Mouse (Mus musculus): ENCODE results near the gene Gm11115. TPM values are rescaled to one million over a fixed set of nuclear protein-coding genes. Genes with fewer than 3 reads are reported as not detected.

Gm11115 gene
- not detected in 2 replicates for total RNA-seq (2023)

DNA sequence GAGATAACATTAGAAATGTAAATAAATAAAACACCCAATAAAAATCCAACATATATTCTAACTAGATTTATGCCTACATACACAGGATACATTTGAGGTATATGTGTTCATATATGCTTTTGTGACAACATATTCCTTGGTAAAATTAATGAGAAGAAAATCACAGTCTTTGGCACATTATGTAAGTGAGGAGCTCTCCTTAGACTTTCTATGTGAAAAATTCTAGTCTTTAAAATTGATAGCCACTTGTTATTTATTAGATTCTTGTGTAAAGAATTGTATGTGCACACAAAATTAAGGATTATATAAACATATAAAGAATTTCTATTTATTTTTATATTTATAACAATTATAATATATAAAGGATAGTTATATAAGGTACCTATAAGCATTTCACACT lies at the start of gene Gm11115:
Gene Gm11115 (minus strand): TSS at position 101 of the 400 bp plus-strand sequence.

GRCm38 (mm10) chr5:88111430-88111829 lies 42.5 kb downstream of the Gm11115 start, which contains the start of gene Gm11116:
TSS of gene Gm11116 (minus strand) at chr5:88111530.

Other genes starting within 250 kb of the Gm11115 start
- not detected in 2 replicates for gene Csn3, start 228.5 kb downstream of the Gm11115 start, total RNA-seq (2023)
- not detected in 2 replicates for gene 2310003L06Rik, start 184.6 kb downstream of the Gm11115 start, total RNA-seq (2023)
- not detected in 2 replicates for gene Gm28434, start 184.6 kb downstream of the Gm11115 start, total RNA-seq (2023)
- gene Cabs1, start 174.7 kb downstream of the Gm11115 start, total RNA-seq (2023): not detected in 2 replicates
- not detected in 2 replicates for gene Smr3a, start 151.6 kb downstream of the Gm11115 start, total RNA-seq (2023)
- not detected in 2 replicates for gene Smr2, start 67.5 kb downstream of the Gm11115 start, total RNA-seq (2023)
- not detected in 2 replicates for gene Gm11116, start 42.6 kb downstream of the Gm11115 start, total RNA-seq (2023)
- not detected in 2 replicates for gene Gm7714, start 114.8 kb upstream of the Gm11115 start, total RNA-seq (2023)
- gene Prol1, start 163.2 kb upstream of the Gm11115 start, total RNA-seq (2023): not detected in 2 replicates
- not detected in 2 replicates for gene Amtn, start 222.0 kb upstream of the Gm11115 start, total RNA-seq (2023)